Mouse (Mus musculus) c-Kit-positive CD71-positive TER-119-positive erythroid progenitor cells, embryonic 14.5 days (primary cell): ENCODE results near the gene Dlg2.
A peak's percentile ranks its signal among the peaks of the same experiment; 100 is the strongest.

Experiments
- DNase-seq: peaks from one replicate; pipeline ENCODE4 v3.0.0-alpha.2; 2013; ENCODE audit warnings: low spot score

Gene Dlg2

GRCm38 (mm10) chr7:91444728-91445127, 968.3 kb downstream of the Dlg2 start:
- DNase-seq: no peak

GRCm38 (mm10) chr7:91456796-91457195, 980.3 kb downstream of the Dlg2 start:
- DNase-seq: no peak

- peak; percentile 31 for DNase-seq
Measured at GRCm38 (mm10) chr7:91457207-91457606, 980.7 kb downstream of the Dlg2 start.

- DNase-seq: no peak
Measured at GRCm38 (mm10) chr7:91461352-91461751, 984.9 kb downstream of the Dlg2 start.

GRCm38 (mm10) chr7:91463256-91463655, 986.8 kb downstream of the Dlg2 start:
- no peak for DNase-seq

GRCm38 (mm10) chr7:91467061-91467460, 990.6 kb downstream of the Dlg2 start:
- DNase-seq: no peak

- DNase-seq: no peak
Measured at GRCm38 (mm10) chr7:91479145-91479544, 1002.7 kb downstream of the Dlg2 start.

GRCm38 (mm10) chr7:91481574-91482197, 1005.2 kb downstream of the Dlg2 start:
- DNase-seq: no peak

GRCm38 (mm10) chr7:91493234-91493633, 1016.8 kb downstream of the Dlg2 start:
- DNase-seq: no peak

GRCm38 (mm10) chr7:91495526-91495925, 1019.1 kb downstream of the Dlg2 start:
- DNase-seq: no peak

GRCm38 (mm10) chr7:91511119-91511518, 1034.6 kb downstream of the Dlg2 start:
- no peak for DNase-seq

- no peak for DNase-seq
Measured at GRCm38 (mm10) chr7:91514445-91514844, 1038.0 kb downstream of the Dlg2 start.

GRCm38 (mm10) chr7:91516225-91516624, 1039.8 kb downstream of the Dlg2 start:
- no peak for DNase-seq

GRCm38 (mm10) chr7:91525859-91526258, 1049.4 kb downstream of the Dlg2 start:
- no peak for DNase-seq

- DNase-seq: no peak
Measured at GRCm38 (mm10) chr7:91542597-91543285, 1066.3 kb downstream of the Dlg2 start.

GRCm38 (mm10) chr7:91543286-91543650, 1066.8 kb downstream of the Dlg2 start:
- DNase-seq: no peak

GRCm38 (mm10) chr7:91544600-91544999, 1068.1 kb downstream of the Dlg2 start:
- no peak for DNase-seq

GRCm38 (mm10) chr7:91548796-91549195, 1072.3 kb downstream of the Dlg2 start:
- no peak for DNase-seq

GRCm38 (mm10) chr7:91557582-91557981, 1081.1 kb downstream of the Dlg2 start:
- no peak for DNase-seq

GRCm38 (mm10) chr7:91567423-91567822, 1091.0 kb downstream of the Dlg2 start:
- DNase-seq: no peak

GRCm38 (mm10) chr7:91570969-91571368, 1094.5 kb downstream of the Dlg2 start:
- DNase-seq: no peak

- no peak for DNase-seq
Measured at GRCm38 (mm10) chr7:91572666-91573065, 1096.2 kb downstream of the Dlg2 start.

GRCm38 (mm10) chr7:91573321-91573720, 1096.8 kb downstream of the Dlg2 start:
- DNase-seq: no peak

GRCm38 (mm10) chr7:91576216-91576615, 1099.7 kb downstream of the Dlg2 start:
- DNase-seq: no peak
